Mouse (Mus musculus) cerebellum, postnatal 4 days (tissue): ENCODE results near the gene Fam120a.

Experiments
- DNase-seq, 2 experiments: peaks; one replicate each; pipeline ENCODE4 v3.0.0; 2022; ENCODE audit warnings: low spot score in 2 of 2, mixed read lengths in 1 of 2

The Fam120a gene

DNA sequence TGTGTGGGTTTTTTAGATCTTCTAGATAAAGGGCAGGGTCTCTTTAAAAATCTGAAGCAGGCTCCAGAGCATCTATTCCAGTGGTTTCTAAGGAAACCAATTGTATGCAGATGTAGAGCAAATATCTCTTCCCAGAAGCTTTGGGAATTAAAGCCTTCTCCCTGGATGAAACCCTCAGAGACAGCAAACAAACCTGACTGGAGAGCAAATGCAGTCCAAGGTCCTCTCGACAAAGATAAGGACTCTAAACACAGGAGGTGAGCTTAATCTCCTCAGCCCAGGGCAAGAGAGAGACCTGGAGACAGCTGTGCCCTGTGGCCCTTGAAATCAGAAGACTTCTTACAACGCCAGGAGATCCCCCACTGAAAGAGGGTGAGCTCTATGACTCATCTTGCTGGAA is 114.3 kb downstream of the Fam120a start:
- DNase-seq: no peak

DNA sequence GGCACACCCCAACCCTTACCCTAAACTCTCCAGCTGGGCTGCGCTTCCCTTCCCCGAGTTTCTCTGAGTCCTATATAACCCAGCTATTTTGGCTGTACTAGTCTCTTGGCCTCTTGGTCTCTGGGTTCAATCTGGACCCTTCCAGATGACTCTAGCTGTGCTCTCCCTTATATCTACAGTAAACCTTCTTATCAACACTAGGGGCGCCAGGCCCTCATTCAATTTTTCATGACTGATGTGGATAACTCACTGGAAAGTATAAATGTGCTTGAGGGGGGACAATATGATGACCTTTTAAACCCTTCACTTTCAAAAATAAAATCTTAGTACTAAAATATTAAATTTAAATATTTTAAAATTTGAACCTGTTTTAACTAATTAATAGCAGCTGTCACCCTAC is 115.0 kb downstream of the Fam120a start:
- no peak for DNase-seq

GRCm38 (mm10) chr13:48851719-48852118 is 116.1 kb downstream of the Fam120a start:
- no peak for DNase-seq

GRCm38 (mm10) chr13:48850771-48851170 is 117.0 kb downstream of the Fam120a start:
- no peak for DNase-seq

GRCm38 (mm10) chr13:48850326-48850725 is 117.5 kb downstream of the Fam120a start:
- DNase-seq: no peak

GRCm38 (mm10) chr13:48849155-48849554 is 118.7 kb downstream of the Fam120a start:
- peak in 1 of 2 experiments; percentile 38 for DNase-seq

DNA sequence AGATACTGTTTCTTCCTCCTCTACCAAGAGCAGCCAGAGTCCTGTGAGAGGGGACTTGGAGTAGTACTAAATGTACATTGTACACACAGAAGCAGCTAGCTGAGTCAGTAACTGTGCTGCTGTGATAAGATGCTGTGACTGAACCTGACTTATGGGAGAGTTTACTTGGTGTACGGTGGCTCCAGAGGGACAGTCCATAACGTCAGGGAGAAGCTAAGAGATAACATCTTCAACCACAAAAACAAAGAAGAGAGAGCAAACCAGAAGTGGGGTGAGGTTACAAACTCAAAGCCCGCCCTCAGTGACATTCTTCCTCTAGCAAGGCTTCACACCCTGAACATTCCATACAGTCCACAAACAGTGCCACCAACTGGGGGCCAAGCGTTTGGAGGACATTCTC is 122.5 kb downstream of the Fam120a start:
- no peak for DNase-seq

DNA sequence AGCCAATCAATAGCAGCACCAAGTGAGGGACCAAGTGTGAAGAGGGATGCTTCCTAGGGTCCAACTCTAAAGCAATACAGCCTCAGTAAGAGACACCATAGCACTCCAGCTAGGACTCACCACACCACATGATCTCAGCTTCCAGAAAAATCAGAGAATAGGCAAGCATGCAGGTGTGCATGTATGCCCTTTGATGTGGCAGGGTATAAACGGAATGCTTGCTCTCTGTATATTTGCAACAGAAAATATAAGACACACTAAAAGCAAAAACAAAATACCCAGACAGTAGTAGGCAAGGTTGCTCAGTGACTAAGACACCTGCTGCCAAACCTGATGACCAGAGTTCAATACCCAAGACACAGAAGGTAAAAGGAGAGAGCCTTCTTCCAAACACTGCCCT is 124.3 kb downstream of the Fam120a start:
- DNase-seq: no peak

- no peak for DNase-seq
Observed at GRCm38 (mm10) chr13:48841905-48842592, 125.8 kb downstream of the Fam120a start.

- DNase-seq: no peak
Observed at GRCm38 (mm10) chr13:48838284-48838683, 129.5 kb downstream of the Fam120a start.

DNA sequence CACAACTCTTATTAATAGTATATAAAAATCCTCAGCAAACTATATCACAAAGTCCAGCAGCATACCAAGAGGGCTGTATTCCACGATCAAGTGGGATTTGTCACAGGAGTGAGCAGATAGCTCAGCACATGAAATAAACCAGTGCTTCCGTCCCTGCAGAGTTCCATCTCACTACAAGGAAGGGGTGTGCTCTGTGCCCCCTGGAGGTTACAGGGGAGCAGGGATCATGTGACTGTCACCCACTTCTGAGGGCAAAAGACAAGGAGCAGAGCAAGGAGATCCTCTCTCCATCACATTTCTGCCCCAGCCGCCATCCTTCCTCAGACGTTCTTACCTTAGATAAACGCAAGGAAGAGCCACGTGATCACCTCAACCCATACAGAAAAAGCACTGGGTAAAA is 130.3 kb downstream of the Fam120a start:
- no peak for DNase-seq

DNA sequence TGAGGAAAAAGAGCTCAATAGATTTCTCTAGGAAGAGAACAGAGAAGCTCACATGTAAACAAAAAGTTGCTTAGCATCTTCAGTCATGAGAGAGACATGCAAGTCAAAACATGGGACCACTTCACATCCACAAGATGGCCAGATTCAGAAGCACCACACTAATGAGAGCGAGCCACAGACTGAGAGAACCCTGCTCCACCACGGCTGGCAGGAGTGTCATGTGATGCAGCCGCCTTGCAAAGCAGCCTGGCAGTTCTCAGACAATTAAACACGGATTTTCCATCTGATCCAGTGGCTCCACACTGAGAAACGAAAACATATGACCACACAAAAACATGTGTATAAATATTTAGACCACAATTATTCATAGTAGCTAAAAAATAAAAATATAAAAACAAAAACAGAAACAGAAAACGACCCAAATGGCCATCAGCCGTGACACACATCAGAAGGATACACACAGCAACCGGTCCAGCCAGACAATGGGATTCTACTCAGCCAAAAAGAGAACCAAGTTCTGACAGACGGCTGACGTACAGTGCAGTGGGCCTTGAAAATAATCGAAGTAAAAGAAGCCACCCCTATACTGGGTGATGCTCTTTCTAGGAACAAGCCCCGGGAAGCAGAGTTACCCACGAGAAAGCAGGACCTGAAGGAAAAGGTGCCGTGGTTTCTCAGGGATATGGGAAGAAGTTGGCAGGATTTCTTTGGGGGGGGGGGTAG is 137.1 kb downstream of the Fam120a start:
- peak in 1 of 2 experiments; percentile 19 for DNase-seq

- DNase-seq: no peak
Observed at GRCm38 (mm10) chr13:48829780-48830179, 138.0 kb downstream of the Fam120a start.
